Mouse (Mus musculus): Measurements from ENCODE around the gene Hapln2. TPM values are rescaled to one million over a fixed set of nuclear protein-coding genes. Genes with fewer than 3 reads are reported as not detected.

Gene Hapln2
- polyA plus RNA-seq, 1 experiment, result not detected

DNA sequence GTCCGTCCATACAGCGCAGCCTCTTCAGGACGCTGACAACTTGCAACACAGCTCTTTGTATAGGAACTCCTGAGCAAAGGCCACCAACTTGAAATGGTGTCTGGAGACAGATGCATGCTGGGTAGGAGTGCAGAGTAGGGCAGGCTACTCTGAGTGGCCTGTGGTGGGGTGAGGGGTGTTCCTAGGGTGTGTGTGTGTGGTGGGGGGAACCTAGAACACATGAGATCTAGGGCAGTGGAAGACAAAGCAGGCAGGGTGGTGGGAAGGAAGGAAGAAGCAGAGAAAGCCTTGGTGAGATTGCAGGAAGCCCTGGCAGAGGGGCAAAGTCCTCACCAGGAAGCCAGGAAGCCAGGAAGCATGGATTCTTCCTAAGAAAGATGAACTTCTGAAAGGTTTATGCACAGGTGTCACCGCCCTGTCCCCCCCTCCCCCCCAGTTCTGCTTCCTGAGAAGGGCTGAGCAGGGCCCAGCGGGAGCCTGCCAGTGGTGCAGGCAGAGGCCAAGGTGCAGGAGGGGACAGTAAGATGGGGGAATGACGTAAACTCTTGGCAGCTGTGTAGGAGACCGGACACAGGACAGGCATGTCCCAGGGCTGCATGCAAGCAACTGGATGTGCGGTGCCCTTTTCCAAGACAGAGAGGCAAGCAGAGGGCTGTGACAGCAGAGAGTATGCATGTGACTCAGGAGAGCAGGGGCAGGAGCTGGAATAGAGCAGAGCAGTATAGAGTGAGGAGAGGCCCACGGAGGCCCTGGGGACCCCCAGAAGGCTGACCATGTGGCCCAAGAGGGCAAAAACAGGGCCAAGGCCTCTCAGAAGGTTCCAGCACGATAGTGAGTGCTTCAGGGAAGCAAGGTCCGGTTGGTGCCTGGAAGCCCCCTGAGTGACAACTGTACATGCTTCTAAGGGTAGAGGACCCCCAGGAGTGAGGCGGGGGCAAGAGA, 45.2 kb downstream of the Hapln2 start:
- Histone ChIP-seq H3K4me1 (ENCODE audit: control insufficient read depth, insufficient read depth, low read length) (peaks cover 19% of the 10 kb centered on the region), H3K4me3 (ENCODE audit: insufficient read depth, low read length) (no peak overlapping the region), H3K27ac (ENCODE audit: insufficient read depth, low read length) (peak overlapping the region; percentile 62)
- TF ChIP-seq POLR2A (IDR thresholded peaks at IDR 0.05; ENCODE audit: low read depth, low read length) (no peak), CTCF (IDR thresholded peaks at IDR 0.05; ENCODE audit: borderline replicate concordance, insufficient read depth, low read length) (no peak)

DNA sequence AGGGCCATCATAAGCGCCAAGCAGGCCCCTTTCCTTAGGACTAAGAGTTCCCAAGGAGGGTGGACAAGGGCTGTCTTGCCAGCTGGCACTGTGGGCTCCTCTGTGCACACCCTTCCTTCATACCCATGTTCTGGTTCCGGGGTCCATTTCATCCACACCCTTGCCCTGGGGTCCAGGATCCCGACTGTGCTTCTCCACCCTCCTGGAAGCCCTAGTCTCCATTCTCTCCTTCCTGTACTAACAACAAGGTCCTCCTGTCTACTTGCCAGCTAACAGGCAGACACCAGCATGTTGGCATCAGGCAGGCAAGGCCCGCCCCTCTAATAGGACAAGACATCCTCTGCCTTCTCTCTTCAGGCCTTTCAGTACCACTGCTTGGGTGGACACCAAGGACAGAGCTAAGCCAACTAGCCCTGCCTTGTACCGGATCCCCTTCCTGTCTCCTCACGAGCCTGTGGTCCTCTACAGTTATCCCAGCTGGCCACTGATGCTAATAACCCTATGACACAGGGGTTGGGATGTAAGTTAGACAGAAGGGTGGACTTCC, 46.1 kb downstream of the Hapln2 start:
- H3K4me3 ChIP-seq (ENCODE audit: insufficient read depth, low read length), result no peak overlapping the region
- TF ChIP-seq CTCF (IDR thresholded peaks at IDR 0.05; ENCODE audit: borderline replicate concordance, insufficient read depth, low read length), result no peak
- TF ChIP-seq POLR2A (IDR thresholded peaks at IDR 0.05; ENCODE audit: low read depth, low read length), result no peak
- H3K4me1 ChIP-seq (ENCODE audit: control insufficient read depth, insufficient read depth, low read length), result peaks cover 19% of the 10 kb centered on the region
- no peak overlapping the region for H3K27ac ChIP-seq (ENCODE audit: insufficient read depth, low read length)

GRCm38 (mm10) chr3:87980728-87981127, 46.7 kb downstream of the Hapln2 start:
- no peak for TF ChIP-seq POLR2A (IDR thresholded peaks at IDR 0.05; ENCODE audit: low read depth, low read length)
- no peak for TF ChIP-seq CTCF (IDR thresholded peaks at IDR 0.05; ENCODE audit: borderline replicate concordance, insufficient read depth, low read length)
- peaks cover 19% of the 10 kb centered on the region for H3K4me1 ChIP-seq (ENCODE audit: control insufficient read depth, insufficient read depth, low read length)
- no peak overlapping the region for H3K27ac ChIP-seq (ENCODE audit: insufficient read depth, low read length)
- no peak overlapping the region for H3K4me3 ChIP-seq (ENCODE audit: insufficient read depth, low read length)

DNA sequence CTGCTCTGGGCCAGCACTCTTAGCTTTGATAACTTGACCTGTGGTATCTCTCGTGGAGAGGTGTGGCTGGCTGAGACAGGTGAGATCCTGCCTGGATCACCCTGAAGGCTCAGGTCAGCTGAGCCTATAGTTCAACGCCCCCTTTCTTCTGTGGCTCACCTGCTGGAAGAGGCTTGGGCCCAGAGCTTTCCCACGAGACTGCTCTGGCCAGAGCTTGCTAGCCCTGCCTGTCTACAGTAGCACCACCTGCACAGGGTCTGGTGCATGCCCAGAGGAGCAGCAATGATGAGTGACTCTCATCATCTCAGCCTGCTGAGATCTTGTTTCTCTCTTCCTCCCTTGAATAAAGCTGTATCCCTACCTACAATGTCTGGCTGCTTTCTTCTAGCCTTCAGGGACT, 47.3 kb downstream of the Hapln2 start:
- TF ChIP-seq CTCF (IDR thresholded peaks at IDR 0.05; ENCODE audit: borderline replicate concordance, insufficient read depth, low read length) (no peak), POLR2A (IDR thresholded peaks at IDR 0.05; ENCODE audit: low read depth, low read length) (no peak)

DNA sequence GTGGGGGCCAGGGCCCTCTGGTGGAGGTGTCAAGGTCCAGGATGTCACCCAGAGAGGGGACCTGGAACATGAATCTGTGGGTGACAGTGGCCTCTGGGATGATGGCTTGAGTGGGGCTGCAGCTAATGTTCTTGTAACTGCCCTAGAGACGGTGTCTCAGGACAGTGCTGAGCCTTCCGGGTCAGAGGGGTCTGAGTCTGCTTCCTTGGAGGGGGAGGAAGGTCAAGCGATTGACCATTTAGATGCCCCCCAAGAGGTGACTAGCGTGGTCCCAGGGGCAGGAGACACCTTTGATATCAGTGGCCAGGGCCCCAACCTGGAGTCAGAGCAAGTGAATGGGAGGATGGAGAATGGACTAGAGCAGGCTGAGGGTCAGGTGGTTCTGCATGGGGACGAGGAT, 47.9 kb downstream of the Hapln2 start:
- no peak overlapping the region for H3K4me3 ChIP-seq (ENCODE audit: insufficient read depth, low read length)
- TF ChIP-seq POLR2A (IDR thresholded peaks at IDR 0.05; ENCODE audit: low read depth, low read length) (no peak), CTCF (IDR thresholded peaks at IDR 0.05; ENCODE audit: borderline replicate concordance, insufficient read depth, low read length) (no peak)

More for the DNA sequence above, 47.3 kb downstream of the Hapln2 start:
- Histone ChIP-seq H3K4me1 (ENCODE audit: control insufficient read depth, insufficient read depth, low read length) (peaks cover 15% of the 10 kb centered on the region; the same call in 1 of the 2 replicates), H3K4me3 (ENCODE audit: insufficient read depth, low read length) (no peak overlapping the region), H3K27ac (ENCODE audit: insufficient read depth, low read length) (no peak overlapping the region)

DNA sequence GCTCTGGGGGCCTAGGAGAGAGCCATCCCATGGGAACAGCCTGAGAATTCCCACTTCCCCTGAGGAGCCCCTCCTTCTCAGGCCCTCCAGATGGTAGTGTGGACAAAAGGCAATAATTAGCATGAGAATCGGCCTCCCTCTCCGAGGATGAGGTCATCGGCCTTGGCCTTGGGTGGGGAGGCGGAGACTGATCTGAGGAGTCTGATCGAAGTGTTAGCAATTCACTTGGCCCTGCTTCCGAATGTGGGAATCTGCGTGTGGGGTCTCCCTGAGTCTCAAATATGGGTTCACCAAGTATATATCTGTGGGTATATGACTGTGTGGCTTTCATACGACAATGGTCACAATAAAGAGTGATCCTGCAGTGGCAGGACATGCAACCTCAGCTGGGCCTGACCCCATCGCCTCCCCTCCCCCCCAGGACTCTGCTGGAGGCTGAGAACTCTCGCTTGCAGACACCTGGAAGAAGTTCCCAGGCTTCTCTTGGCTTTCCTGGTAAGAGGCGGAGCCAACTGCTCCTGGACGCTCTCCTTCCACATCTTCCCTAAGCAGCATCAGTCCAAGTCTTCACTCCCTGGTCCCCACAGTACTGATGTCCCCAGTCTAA, 52.9 kb downstream of the Hapln2 start:
- H3K27ac ChIP-seq (ENCODE audit: insufficient read depth, low read length), result no peak overlapping the region
- no peak for TF ChIP-seq CTCF (IDR thresholded peaks at IDR 0.05; ENCODE audit: borderline replicate concordance, insufficient read depth, low read length)
- TF ChIP-seq POLR2A (IDR thresholded peaks at IDR 0.05; ENCODE audit: low read depth, low read length), result no peak
- peaks cover 13% of the 10 kb centered on the region for H3K4me1 ChIP-seq (ENCODE audit: control insufficient read depth, insufficient read depth, low read length)
- peak overlapping the region; percentile 77; the same call in 1 of the 2 replicates for H3K4me3 ChIP-seq (ENCODE audit: insufficient read depth, low read length)

More for the DNA sequence above, 47.9 kb downstream of the Hapln2 start:
- Histone ChIP-seq H3K27ac (ENCODE audit: insufficient read depth, low read length) (no peak overlapping the region), H3K4me1 (ENCODE audit: control insufficient read depth, insufficient read depth, low read length) (peaks cover 18% of the 10 kb centered on the region; the same call in 1 of the 2 replicates)

GRCm38 (mm10) chr3:87973593-87974380, 53.6 kb downstream of the Hapln2 start:
- H3K4me1 ChIP-seq (ENCODE audit: control insufficient read depth, insufficient read depth, low read length), result peaks cover 13% of the 10 kb centered on the region
- peak overlapping the region; percentile 77 for H3K4me3 ChIP-seq (ENCODE audit: insufficient read depth, low read length)
- H3K27ac ChIP-seq (ENCODE audit: insufficient read depth, low read length), result no peak overlapping the region
- TF ChIP-seq CTCF (IDR thresholded peaks at IDR 0.05; ENCODE audit: borderline replicate concordance, insufficient read depth, low read length), result no peak
- TF ChIP-seq POLR2A (IDR thresholded peaks at IDR 0.05; ENCODE audit: low read depth, low read length), result no peak

DNA sequence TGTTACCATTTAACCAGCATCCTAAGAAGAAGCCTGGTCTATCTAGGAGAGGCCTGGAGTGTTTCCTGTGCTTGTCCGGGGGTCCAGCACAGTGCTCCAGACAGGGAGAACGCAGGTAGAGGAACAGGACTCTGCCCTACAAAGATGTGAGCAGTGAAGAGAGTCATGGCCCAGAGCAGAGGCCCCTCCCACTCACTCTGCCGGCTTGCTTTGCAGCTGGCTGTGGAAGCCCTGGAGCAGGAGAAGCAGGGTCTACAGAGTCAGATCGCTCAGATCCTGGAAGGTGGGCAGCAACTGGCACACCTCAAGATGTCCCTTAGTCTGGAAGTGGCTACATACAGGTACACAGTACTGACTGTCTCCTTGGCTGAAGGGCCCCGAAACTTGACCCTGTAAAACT, 54.6 kb downstream of the Hapln2 start:
- TF ChIP-seq CTCF (IDR thresholded peaks at IDR 0.05; ENCODE audit: borderline replicate concordance, insufficient read depth, low read length), result no peak
- no peak for TF ChIP-seq POLR2A (IDR thresholded peaks at IDR 0.05; ENCODE audit: low read depth, low read length)
- Histone ChIP-seq H3K4me1 (ENCODE audit: control insufficient read depth, insufficient read depth, low read length) (peaks cover 13% of the 10 kb centered on the region), H3K4me3 (ENCODE audit: insufficient read depth, low read length) (peak overlapping the region; percentile 77), H3K27ac (ENCODE audit: insufficient read depth, low read length) (no peak overlapping the region)

DNA sequence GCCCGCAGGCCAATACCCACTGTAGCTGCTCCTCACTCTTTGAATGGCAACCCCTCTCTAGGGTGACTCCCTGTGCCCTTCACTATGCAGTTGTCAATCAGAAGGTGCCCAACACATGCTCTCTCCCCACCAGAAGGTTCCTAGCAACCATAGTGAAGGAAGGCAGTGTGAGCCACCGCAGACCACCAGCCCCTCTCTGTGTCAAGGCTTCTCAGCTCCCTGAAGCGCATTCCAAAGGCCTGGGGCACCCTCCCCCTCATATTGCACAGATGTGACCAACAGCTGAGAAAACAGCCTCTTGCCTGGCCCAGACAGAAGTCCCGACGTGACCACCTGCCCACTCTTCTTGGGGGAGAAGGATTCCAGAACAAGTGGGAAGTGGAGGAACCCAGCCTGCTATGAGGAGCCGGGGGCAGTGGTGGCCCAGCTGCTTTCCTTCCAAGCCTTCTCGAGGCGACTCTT, 55.1 kb downstream of the Hapln2 start:
- TF ChIP-seq POLR2A (IDR thresholded peaks at IDR 0.05; ENCODE audit: low read depth, low read length), result no peak
- TF ChIP-seq CTCF (IDR thresholded peaks at IDR 0.05; ENCODE audit: borderline replicate concordance, insufficient read depth, low read length), result no peak
- Histone ChIP-seq H3K27ac (ENCODE audit: insufficient read depth, low read length) (no peak overlapping the region), H3K4me1 (ENCODE audit: control insufficient read depth, insufficient read depth, low read length) (peaks cover 13% of the 10 kb centered on the region), H3K4me3 (ENCODE audit: insufficient read depth, low read length) (peak overlapping the region; percentile 77)

Other genes starting within 250 kb of the Hapln2 start
- not detected in 2 replicates for gene Ntrk1, start 232.4 kb downstream of the Hapln2 start, polyA plus RNA-seq (2011; ENCODE audit: insufficient read length, low read depth, missing spikeins)
- gene Insrr, start 230.6 kb downstream of the Hapln2 start, polyA plus RNA-seq (2011; ENCODE audit: insufficient read length, low read depth, missing spikeins), result not detected in 2 replicates
- gene Pear1, start 203.3 kb downstream of the Hapln2 start, polyA plus RNA-seq (2011; ENCODE audit: insufficient read length, low read depth, missing spikeins), result 65.8 and 74.0 TPM in 2 replicates
- gene Sh2d2a, start 180.8 kb downstream of the Hapln2 start, polyA plus RNA-seq (2011; ENCODE audit: insufficient read length, low read depth, missing spikeins), result not detected in 2 replicates
- gene Prcc, start 142.0 kb downstream of the Hapln2 start, polyA plus RNA-seq (2011; ENCODE audit: insufficient read length, low read depth, missing spikeins), result 27.5 and 34.2 TPM in 2 replicates
- 267 and 287 TPM in 2 replicates for gene Hdgf, start 121.3 kb downstream of the Hapln2 start, polyA plus RNA-seq (2011; ENCODE audit: insufficient read length, low read depth, missing spikeins)
- gene Mrpl24, start 108.1 kb downstream of the Hapln2 start, polyA plus RNA-seq (2011; ENCODE audit: insufficient read length, low read depth, missing spikeins), result 130 and 167 TPM in 2 replicates
- gene Isg20l2, start 97.3 kb downstream of the Hapln2 start, polyA plus RNA-seq (2011; ENCODE audit: insufficient read length, low read depth, missing spikeins), result 41.6 and 54.7 TPM in 2 replicates
- gene Rrnad1, start 96.9 kb downstream of the Hapln2 start, polyA plus RNA-seq (2011; ENCODE audit: insufficient read length, low read depth, missing spikeins), result 11.4 and 12.0 TPM in 2 replicates
- gene Crabp2, start 78.9 kb downstream of the Hapln2 start, polyA plus RNA-seq (2011; ENCODE audit: insufficient read length, low read depth, missing spikeins), result 80.0 and 99.8 TPM in 2 replicates
- 25.7 and 71.2 TPM in 2 replicates for gene Nes, start 56.5 kb downstream of the Hapln2 start, polyA plus RNA-seq (2011; ENCODE audit: insufficient read length, low read depth, missing spikeins)
- gene Bcan, start 27.4 kb downstream of the Hapln2 start, polyA plus RNA-seq (2011; ENCODE audit: insufficient read length, low read depth, missing spikeins), result 0.61 TPM in 1 of 2 replicates, not detected in the other
- gene Gpatch4, start 15.5 kb upstream of the Hapln2 start, polyA plus RNA-seq (2011; ENCODE audit: insufficient read length, low read depth, missing spikeins), result 20.1 and 23.3 TPM in 2 replicates
- gene Naxe, start 30.9 kb upstream of the Hapln2 start, polyA plus RNA-seq (2011; ENCODE audit: insufficient read length, low read depth, missing spikeins), result 90.8 and 97.3 TPM in 2 replicates
- not detected in 2 replicates for gene Ttc24, start 50.7 kb upstream of the Hapln2 start, polyA plus RNA-seq (2011; ENCODE audit: insufficient read length, low read depth, missing spikeins)
- gene Iqgap3, start 54.4 kb upstream of the Hapln2 start, polyA plus RNA-seq (2011; ENCODE audit: insufficient read length, low read depth, missing spikeins), result 14.8 and 20.1 TPM in 2 replicates
- 49.1 and 57.0 TPM in 2 replicates for gene Mef2d, start 114.8 kb upstream of the Hapln2 start, polyA plus RNA-seq (2011; ENCODE audit: insufficient read length, low read depth, missing spikeins)
- not detected in 2 replicates for gene Rhbg, start 227.1 kb upstream of the Hapln2 start, polyA plus RNA-seq (2011; ENCODE audit: insufficient read length, low read depth, missing spikeins)